ENCODE assay signal across 7 mouse cellular contexts in genomic region chr7:16859902-16860651, GRCm38 (mm10). TPM values are rescaled to one million over a fixed set of nuclear protein-coding genes. Genes with fewer than 3 reads are reported as not detected.
DNase-seq lines count a peak whose midpoint lies in the region; ATAC-seq and TF ChIP-seq lines count a peak whose summit lies in the region.

No protein-coding gene starts in this region.

- no peaks in the 10 kb centered on the region for H3K9me3 ChIP-seq in kidney, embryonic 16.5 days (ENCODE audit: low read length)

- peak; percentile 36; the same call in 1 of the 2 replicates for TF ChIP-seq CTCF in lung, adult 2 months (IDR thresholded peaks at IDR 0.05; ENCODE audit: insufficient read depth, low read length)

- peaks cover 33% of the 10 kb centered on the region for H3K36me3 ChIP-seq in kidney, embryonic 16.5 days (ENCODE audit: insufficient read depth, low read length)

- no peaks in the 10 kb centered on the region for H3K27me3 ChIP-seq in kidney, embryonic 16.5 days (ENCODE audit: insufficient read depth, low read length)

- WGBS in kidney, embryonic 16.5 days: 33% methylated on average over 5 of the region's 5 CpGs
- WGBS in lung, adult 2 months: 31% methylated on average over 5 of the region's 5 CpGs

- no peak for ATAC-seq in kidney, embryonic 16.5 days (ENCODE audit: low FRiP score, low TSS enrichment)

- no peaks in the 10 kb centered on the region for H3K4me1 ChIP-seq in kidney, embryonic 16.5 days (ENCODE audit: insufficient read depth, low read length)
- H3K4me1 ChIP-seq in lung, adult 2 months (ENCODE audit: control insufficient read depth, insufficient read depth, low read length): no peaks in the 10 kb centered on the region

- no peak overlapping the region for H3K27ac ChIP-seq in kidney, embryonic 16.5 days (ENCODE audit: low read length)

- H3K4me3 ChIP-seq in kidney, embryonic 16.5 days (ENCODE audit: low read length): no peak overlapping the region
- H3K4me3 ChIP-seq in lung, adult 2 months (replicated peaks; ENCODE audit: extremely low read depth, low read depth, low read length): no peak overlapping the region

- TF ChIP-seq POLR2A in lung, adult 2 months (IDR thresholded peaks at IDR 0.05; ENCODE audit: borderline replicate concordance, extremely low read depth, low read depth, low read length): no peak

- no peak overlapping the region for H3K4me2 ChIP-seq in kidney, embryonic 16.5 days (replicated peaks; ENCODE audit: low read depth, low read length)

- DNase-seq in kidney, adult 18-20 months: peak; percentile 60
- peak; percentile 82 for DNase-seq in CD4-positive, CD25-positive, alpha-beta regulatory T cell, adult 2 months (ENCODE audit: low read depth, low spot score)
- peak; percentile 66 for DNase-seq in MN1 (ENCODE audit: low spot score)
- peak; percentile 66 for DNase-seq in embryo, embryonic 9.5 days (ENCODE audit: extremely low spot score)
- DNase-seq in lung, adult 2 months: peak; percentile 56
- DNase-seq in thymus, postnatal 0 days (ENCODE audit: low spot score): peak; percentile 55

- no peak overlapping the region for H3K9ac ChIP-seq in kidney, embryonic 16.5 days (replicated peaks; ENCODE audit: low read length)

RNA-seq across cellular contexts. Expression of gene Dact3, which starts 15.0 kb away (rescaled TPM):
- 2.0 and 2.1 TPM in 2 replicates for polyA plus RNA-seq in kidney, embryonic 16.5 days (2015; fragmentation: Nextera tagmentation; extraction: Ambion mirVana)
- polyA plus RNA-seq in lung, adult 2 months (2012; rRNA removed): 31.7 and 41.1 TPM in 2 replicates
- polyA plus RNA-seq in thymus, postnatal 0 days (2015; fragmentation: Nextera tagmentation; extraction: Ambion mirVana): 0.13 and 0.18 TPM in 2 replicates

RNA-seq across cellular contexts. Expression of gene Prkd2, which starts 17.4 kb away (rescaled TPM):
- 16.2 and 17.8 TPM in 2 replicates for polyA plus RNA-seq in kidney, embryonic 16.5 days (2015; fragmentation: Nextera tagmentation; extraction: Ambion mirVana)
- polyA plus RNA-seq in lung, adult 2 months (2012; rRNA removed): 97.2 and 121 TPM in 2 replicates
- polyA plus RNA-seq in thymus, postnatal 0 days (2015; fragmentation: Nextera tagmentation; extraction: Ambion mirVana): 70.6 and 80.0 TPM in 2 replicates

RNA-seq across cellular contexts. Expression of gene Gng8, which starts 31.5 kb away (rescaled TPM):
- polyA plus RNA-seq in kidney, embryonic 16.5 days (2015; fragmentation: Nextera tagmentation; extraction: Ambion mirVana): 7.7 and 10.5 TPM in 2 replicates
- 12.5 and 27.7 TPM in 2 replicates for polyA plus RNA-seq in lung, adult 2 months (2012; rRNA removed)
- polyA plus RNA-seq in thymus, postnatal 0 days (2015; fragmentation: Nextera tagmentation; extraction: Ambion mirVana): 0.44 and 0.85 TPM in 2 replicates

RNA-seq across cellular contexts. Expression of gene Fkrp, which starts 43.5 kb away (rescaled TPM):
- polyA plus RNA-seq in kidney, embryonic 16.5 days (2015; fragmentation: Nextera tagmentation; extraction: Ambion mirVana): 36.3 and 36.6 TPM in 2 replicates
- 41.7 and 42.0 TPM in 2 replicates for polyA plus RNA-seq in lung, adult 2 months (2012; rRNA removed)
- polyA plus RNA-seq in thymus, postnatal 0 days (2015; fragmentation: Nextera tagmentation; extraction: Ambion mirVana): 17.1 and 18.8 TPM in 2 replicates

RNA-seq across cellular contexts. Expression of gene Strn4, which starts 44.4 kb away (rescaled TPM):
- polyA plus RNA-seq in kidney, embryonic 16.5 days (2015; fragmentation: Nextera tagmentation; extraction: Ambion mirVana): 98.4 and 111 TPM in 2 replicates
- 164 and 180 TPM in 2 replicates for polyA plus RNA-seq in lung, adult 2 months (2012; rRNA removed)
- polyA plus RNA-seq in thymus, postnatal 0 days (2015; fragmentation: Nextera tagmentation; extraction: Ambion mirVana): 57.1 and 60.9 TPM in 2 replicates

Comparison
In these comparisons a context has a peak if more than half of its experiments do, and no peak if none do; other contexts are left out.
1. RNA of gene Dact3, which starts 15.0 kb away (polyA plus RNA-seq): 31.7 to 41.1 TPM in lung, adult 2 months; 2.0 to 2.1 TPM in kidney, embryonic 16.5 days and 0.13 to 0.18 TPM in thymus, postnatal 0 days; every median in the first group is over 10 times any median in the second.
2. Peak in every context shown above with its lines, with median percentiles within 50 percentile points of each other: DNase-seq.